Mouse (Mus musculus) olfactory bulb, adult 2 months (tissue): ENCODE results near the gene Zmat5. TPM values are rescaled to one million over a fixed set of nuclear protein-coding genes. Genes with fewer than 3 reads are reported as not detected.

Experiments
- H3K27ac ChIP-seq: fragments of 200-500 bp; 2 replicates; pipeline ENCODE4 v1.5.1; 2012; ENCODE audit warnings: low read depth, low read length; ENCODE audit not compliant: insufficient read depth
- H3K4me1 ChIP-seq: fragments of 200-500 bp; 2 replicates; pipeline ENCODE4 v1.6.1; 2012; ENCODE audit warnings: low read length; ENCODE audit not compliant: control insufficient read depth, insufficient read depth
- H3K4me3 ChIP-seq: fragments of 200-500 bp; 2 replicates; pipeline ENCODE4 v1.5.1; 2012; ENCODE audit warnings: mild to moderate bottlenecking, low read depth, low read length, moderate library complexity; ENCODE audit not compliant: insufficient read depth
- CTCF ChIP-seq: fragments of 200-500 bp; IDR thresholded peaks from 2 replicates; pipeline ENCODE4 v1.5.1; 2012; ENCODE audit warnings: low read depth, mild to moderate bottlenecking, low read length, moderate library complexity; ENCODE audit not compliant: insufficient read depth
- POLR2A ChIP-seq: fragments of 200-500 bp; IDR thresholded peaks from 2 replicates; pipeline ENCODE4 v1.6.1; 2012; ENCODE audit warnings: mild to moderate bottlenecking, low read depth, low read length, moderate library complexity; ENCODE audit not compliant: insufficient read depth
- WGBS: fragments of 180-500 bp; shearing (Covaris S2); methylation state at CpG from one replicate; pipeline ENCODE4 v1.1.7; 2018; 5-methylcytosine and 5-hydroxymethylcytosine counted together
- polyA plus RNA-seq: library from polyadenylated mRNA; stranded (reverse); fragments of >200 nt; gene quantifications from 2 replicates; pipeline ENCODE4 v1.2.4, GENCODE M21; 2012; ENCODE audit warnings: low replicate concordance; ENCODE audit not compliant: missing spikeins, insufficient read depth, insufficient read length

The Zmat5 gene
- polyA plus RNA-seq, 1 experiment = not detected

DNA sequence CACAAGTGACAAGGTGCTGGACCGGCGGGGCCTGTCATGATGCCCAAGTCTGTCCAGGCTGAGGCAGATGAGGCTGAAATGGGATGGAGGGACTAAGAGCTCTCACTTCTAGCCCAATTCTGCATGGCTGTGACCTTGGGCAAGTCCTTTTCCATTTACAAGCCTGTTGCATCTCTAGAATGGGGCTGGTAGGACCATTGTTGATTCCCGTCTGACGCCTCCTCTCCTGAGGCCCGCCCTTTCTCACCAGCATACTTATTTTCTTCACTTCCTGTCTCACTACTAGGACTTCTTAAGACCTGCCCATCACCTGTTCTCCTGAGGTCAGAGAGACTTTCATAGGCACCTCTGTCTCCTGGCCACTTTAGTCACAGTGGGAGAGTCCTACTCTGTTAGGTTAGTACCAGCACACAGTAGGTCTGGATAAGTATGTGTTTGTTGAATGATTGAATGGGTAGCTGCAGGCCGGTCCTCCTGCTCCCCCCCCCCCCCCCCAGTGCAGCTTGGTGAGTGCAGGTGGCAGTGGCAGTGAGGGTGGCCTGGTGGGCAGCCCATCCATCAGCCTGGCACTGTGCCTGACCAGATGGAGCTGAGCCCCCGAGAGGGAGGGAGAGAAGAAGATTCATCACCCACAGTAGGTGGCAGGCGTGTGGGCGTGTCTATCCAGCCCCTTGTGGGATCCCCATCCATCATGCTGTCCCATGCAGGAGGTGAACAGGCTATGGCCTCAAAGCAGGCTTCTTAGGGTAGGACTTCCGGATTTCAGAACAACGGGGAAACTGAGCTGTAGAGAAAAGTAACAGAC lies 52.7 kb downstream of the Zmat5 start:
- Histone ChIP-seq H3K27ac (no peak overlapping the region), H3K4me1 (peaks cover 19% of the 10 kb centered on the region), H3K4me3 (no peak overlapping the region)
- no peak for TF ChIP-seq POLR2A
- TF ChIP-seq CTCF = no peak
- WGBS = 82% methylated on average over 11 of the region's 11 CpGs

DNA sequence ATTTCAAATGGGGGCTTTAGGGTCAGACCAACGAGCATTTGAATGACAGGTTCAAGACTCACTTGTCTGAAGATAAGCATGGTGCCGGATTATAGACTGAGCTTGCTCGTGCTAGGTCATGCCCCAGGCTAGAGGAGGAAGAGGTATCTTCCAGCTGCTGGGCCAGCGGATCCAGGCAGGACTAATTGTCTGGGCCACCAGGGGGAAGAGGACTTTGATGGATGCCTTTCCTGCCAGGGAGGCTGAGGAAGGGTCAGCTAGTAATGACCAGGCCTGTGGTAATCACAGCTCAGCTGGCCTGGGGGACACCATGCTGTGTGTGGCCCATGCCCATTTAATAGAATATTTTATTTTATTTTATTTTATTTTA lies 53.3 kb downstream of the Zmat5 start:
- Histone ChIP-seq H3K4me3 (no peak overlapping the region), H3K4me1 (peaks cover 23% of the 10 kb centered on the region), H3K27ac (no peak overlapping the region)
- 81% methylated on average over 4 of the region's 4 CpGs for WGBS
- TF ChIP-seq POLR2A = no peak
- no peak for TF ChIP-seq CTCF

DNA sequence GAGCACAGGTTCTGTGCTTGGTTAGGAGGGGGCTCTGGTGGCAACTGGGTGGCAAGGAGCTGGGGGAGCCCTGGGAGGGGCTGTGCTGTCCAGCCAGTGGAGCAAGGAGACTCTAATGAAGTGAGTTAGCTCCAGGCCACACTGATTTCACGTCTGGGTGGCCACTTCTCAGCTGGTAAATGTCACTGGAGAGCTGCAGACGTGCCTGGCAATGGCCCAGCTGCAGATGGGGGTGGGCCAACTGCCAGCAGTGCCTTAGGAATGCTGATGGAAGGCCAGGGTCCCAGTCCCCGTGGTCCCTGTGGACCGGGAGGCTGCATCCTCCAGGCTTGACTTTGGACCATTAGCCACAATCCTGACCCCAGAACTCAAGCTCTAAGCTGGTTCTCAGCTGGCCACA lies 56.0 kb downstream of the Zmat5 start:
- TF ChIP-seq CTCF (no peak), POLR2A (no peak)
- Histone ChIP-seq H3K4me1 (peaks cover 41% of the 10 kb centered on the region), H3K27ac (no peak overlapping the region), H3K4me3 (no peak overlapping the region)
- WGBS = 58% methylated on average over 4 of the region's 4 CpGs

DNA sequence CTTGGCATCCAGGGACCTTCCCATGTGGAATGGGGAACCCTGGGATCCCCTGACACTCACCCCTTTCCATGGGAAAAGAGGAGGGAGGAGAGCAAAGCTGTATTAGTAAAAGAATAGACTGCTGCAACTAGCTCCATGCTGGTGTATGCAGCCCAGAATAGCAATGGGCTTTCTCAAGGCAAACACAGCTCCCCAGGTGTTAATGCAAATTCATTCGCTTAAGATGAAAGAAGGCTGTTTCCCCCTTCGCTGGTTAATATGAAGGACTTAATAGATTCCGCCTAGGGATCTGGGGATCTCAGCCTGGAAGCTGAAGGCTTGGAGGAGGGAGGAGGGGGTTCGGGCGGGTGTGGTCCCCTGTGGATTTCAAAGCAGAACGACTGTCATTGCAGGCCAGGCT lies 57.5 kb downstream of the Zmat5 start:
- Histone ChIP-seq H3K27ac (no peak overlapping the region), H3K4me1 (peaks cover 41% of the 10 kb centered on the region), H3K4me3 (no peak overlapping the region)
- WGBS = 45% methylated on average over 6 of the region's 6 CpGs
- no peak for TF ChIP-seq CTCF
- TF ChIP-seq POLR2A = no peak

DNA sequence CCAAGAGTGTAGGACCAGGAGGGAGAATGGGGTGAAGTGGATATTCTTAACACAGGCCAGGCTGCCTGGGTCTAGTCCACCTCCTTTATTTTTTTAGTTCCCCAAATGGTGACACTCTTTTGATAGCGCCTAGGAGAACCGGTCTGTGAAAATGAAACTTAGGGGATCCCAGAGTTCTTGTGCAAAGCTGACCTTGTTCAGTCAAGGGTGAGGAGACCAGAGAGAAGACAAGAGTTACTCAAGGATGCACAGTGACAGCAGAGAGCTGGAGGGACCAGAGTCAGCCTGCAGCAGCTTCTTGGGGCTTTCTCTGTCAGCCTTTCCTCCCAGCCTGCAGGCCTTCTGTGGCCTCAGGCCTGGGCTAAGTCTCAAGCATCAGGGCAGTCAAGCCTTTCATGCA lies 58.0 kb downstream of the Zmat5 start:
- Histone ChIP-seq H3K27ac (no peak overlapping the region), H3K4me3 (no peak overlapping the region), H3K4me1 (peaks cover 38% of the 10 kb centered on the region)
- 72% methylated on average over 2 of the region's 2 CpGs for WGBS
- TF ChIP-seq POLR2A = no peak
- TF ChIP-seq CTCF = no peak

DNA sequence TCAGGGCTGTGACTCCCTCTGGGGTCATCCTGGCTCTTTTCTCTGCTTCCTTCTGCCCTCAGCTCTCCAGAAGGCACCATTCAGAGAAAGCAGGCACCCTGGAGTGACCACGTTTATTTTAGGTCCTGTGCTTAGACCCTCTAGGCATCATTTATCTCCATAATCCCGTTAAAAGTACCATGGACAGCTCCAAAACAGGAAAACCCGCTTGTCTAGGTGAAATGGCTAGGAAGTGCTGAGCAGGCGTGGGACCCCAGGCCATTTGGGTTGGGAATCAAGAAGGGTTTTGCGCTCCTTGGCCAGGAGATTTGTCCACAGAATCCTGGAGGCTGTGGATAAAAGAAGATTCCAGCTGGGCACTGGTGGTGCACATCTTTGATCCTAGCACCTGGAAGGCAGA lies 59.2 kb downstream of the Zmat5 start:
- TF ChIP-seq POLR2A (no peak), CTCF (no peak)
- peaks cover 38% of the 10 kb centered on the region for H3K4me1 ChIP-seq
- H3K27ac ChIP-seq = no peak overlapping the region
- H3K4me3 ChIP-seq = no peak overlapping the region
- 59% methylated on average over 5 of the region's 5 CpGs for whole genome bisulfite sequencing

DNA sequence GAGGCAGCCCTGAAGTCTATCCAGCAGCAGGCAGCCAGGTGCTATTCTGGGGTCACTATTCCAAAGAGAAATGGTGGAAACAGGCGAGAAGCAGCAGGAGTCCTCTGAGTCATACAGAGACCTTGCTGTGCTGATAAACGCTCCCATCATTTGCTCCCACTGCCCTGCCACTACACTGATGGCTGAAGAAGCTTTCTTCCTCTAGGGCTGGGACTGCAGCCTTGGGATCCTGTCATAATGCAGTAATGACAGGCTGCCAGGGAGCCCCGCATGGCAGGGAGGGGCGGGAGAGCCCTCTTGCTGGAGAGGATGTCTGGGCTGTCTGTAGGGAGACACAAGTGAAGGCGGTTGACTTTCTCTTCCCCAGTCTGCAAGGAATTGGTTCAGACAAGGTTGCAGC lies 60.0 kb downstream of the Zmat5 start:
- Histone ChIP-seq H3K27ac (no peak overlapping the region), H3K4me1 (peaks cover 38% of the 10 kb centered on the region), H3K4me3 (no peak overlapping the region)
- 41% methylated on average over 5 of the region's 5 CpGs for WGBS
- TF ChIP-seq CTCF (no peak), POLR2A (no peak)

DNA sequence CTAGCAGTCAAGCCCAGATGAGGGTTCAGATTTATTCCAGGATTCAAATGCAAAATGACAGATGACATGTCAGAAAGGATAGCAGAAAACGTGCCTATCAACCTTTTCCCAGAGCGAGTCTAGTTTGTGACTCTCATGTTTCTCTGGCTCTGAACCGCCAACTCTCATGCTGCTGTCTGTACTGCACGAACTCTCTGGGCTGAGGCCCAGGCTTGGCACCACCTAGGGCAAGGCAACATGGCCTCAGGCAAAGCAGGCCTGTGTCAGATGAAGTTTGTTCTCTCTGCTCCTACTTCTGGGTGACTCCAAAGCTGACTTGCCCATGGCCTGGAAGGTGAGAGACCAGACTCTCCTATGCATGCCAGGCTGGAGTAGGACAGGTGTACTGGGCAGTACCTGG lies 63.9 kb downstream of the Zmat5 start:
- H3K27ac ChIP-seq = no peak overlapping the region
- H3K4me1 ChIP-seq = peaks cover 17% of the 10 kb centered on the region
- TF ChIP-seq CTCF = no peak
- no peak for TF ChIP-seq POLR2A
- WGBS = 88% methylated on average over 4 of the region's 4 CpGs
- H3K4me3 ChIP-seq = no peak overlapping the region

DNA sequence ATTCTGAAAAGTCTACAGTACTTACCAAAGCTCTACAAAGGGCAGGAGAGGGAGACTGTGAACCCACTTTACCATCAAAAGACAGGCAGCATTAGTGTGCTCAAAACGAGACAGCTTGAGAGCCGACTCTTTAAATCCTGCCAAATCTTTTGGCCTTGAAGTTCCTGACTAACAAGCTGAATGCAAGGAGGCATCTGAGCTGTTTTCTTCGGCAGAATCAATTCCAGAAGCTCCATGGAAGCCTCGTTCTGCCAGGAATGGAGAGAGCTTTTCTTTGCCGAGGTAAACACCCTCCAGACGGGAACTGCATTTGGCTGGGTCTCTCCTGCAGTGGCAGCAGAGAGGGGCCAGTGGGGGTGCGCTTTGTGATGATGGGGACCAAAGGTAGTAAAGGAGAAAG lies 64.8 kb downstream of the Zmat5 start:
- TF ChIP-seq CTCF (no peak), POLR2A (no peak)
- Histone ChIP-seq H3K27ac (no peak overlapping the region), H3K4me1 (peaks cover 12% of the 10 kb centered on the region), H3K4me3 (no peak overlapping the region)
- WGBS = 64% methylated on average over 7 of the region's 7 CpGs
